In the genomic region with DNA sequence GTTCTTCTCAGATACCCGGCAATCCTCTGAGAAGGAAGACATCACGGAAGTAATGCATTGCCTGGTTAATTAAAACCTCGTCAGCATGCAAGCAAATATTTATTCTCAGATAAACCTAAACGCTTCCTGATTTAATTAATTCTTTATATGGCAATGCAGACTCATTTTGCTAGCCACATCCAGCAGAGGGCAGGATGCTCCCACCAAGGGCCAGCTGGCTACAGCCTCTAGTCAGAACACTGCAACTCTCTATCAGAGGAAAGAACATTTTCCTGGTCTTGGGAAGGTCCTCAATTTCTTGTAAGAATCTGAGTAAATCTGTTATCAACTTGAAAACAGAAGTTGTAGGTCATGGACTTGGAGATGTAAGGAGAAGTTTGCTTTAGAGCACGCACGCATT, we compare ENCODE assay signal across 8 mouse cellular contexts. TPM values are rescaled to one million over a fixed set of nuclear protein-coding genes. Genes with fewer than 3 reads are reported as not detected.
DNase-seq lines count a peak whose midpoint lies in the region; ATAC-seq and TF ChIP-seq lines count a peak whose summit lies in the region.
"Had no signal": no experiment of that assay in that cellular context is flagged by ENCODE, and none has a peak within 500 bp of the region (broad histone marks: within the 10 kb centered on the region; RNA-seq: fewer than 3 reads in every experiment).

No protein-coding gene starts in this region.

- 75% methylated on average over 6 of the region's 6 CpGs for WGBS in hindbrain, embryonic 13.5 days

- H3K4me1 ChIP-seq in embryonic fibroblast, embryonic 13.5 days (ENCODE audit: control insufficient read depth, insufficient read depth, low read length) = no peaks in the 10 kb centered on the region; the same call in 1 of the 2 replicates
- no peaks in the 10 kb centered on the region for H3K4me1 ChIP-seq in hindbrain, embryonic 13.5 days (replicated peaks)

- H3K4me2 ChIP-seq in hindbrain, embryonic 13.5 days = no peak overlapping the region
- H3K4me2 ChIP-seq: heart, embryonic 13.5 days had no signal

- H3K9me3 ChIP-seq in hindbrain, embryonic 13.5 days = no peaks in the 10 kb centered on the region
- H3K9me3 ChIP-seq: heart, embryonic 13.5 days had no signal

- DNase-seq in Muller cell, postnatal 12 days (ENCODE audit: inconsistent ontology term) = peak; percentile 46
- peak; percentile 69 for DNase-seq in adrenal gland, postnatal 25 days
- DNase-seq in layer of hippocampus, postnatal 14 days (ENCODE audit: low spot score in 2 of 2) = peak; percentile 69 to 82
- peak; percentile 45 for DNase-seq in mesoderm, embryonic 11.5 days (ENCODE audit: low read depth, low spot score)
- peak; percentile 34 to 59 for DNase-seq in right cerebral cortex, postnatal 36 days (ENCODE audit: low spot score in 2 of 2)

- no peak for TF ChIP-seq POLR2A in embryonic fibroblast, embryonic 13.5 days (IDR thresholded peaks at IDR 0.05; ENCODE audit: low read depth, low read length)

- ATAC-seq in hindbrain, embryonic 13.5 days (ENCODE audit: low FRiP score) = peak; percentile 74; the same call in 1 of the 2 replicates

- no peaks in the 10 kb centered on the region for H3K27me3 ChIP-seq in hindbrain, embryonic 13.5 days
- H3K27me3 ChIP-seq: heart, embryonic 13.5 days had no signal

- H3K36me3 ChIP-seq in hindbrain, embryonic 13.5 days = no peaks in the 10 kb centered on the region
- H3K36me3 ChIP-seq: heart, embryonic 13.5 days had no signal

- no peak overlapping the region for H3K9ac ChIP-seq in hindbrain, embryonic 13.5 days
- H3K9ac ChIP-seq: heart, embryonic 13.5 days had no signal

- no peak overlapping the region for H3K4me3 ChIP-seq in embryonic fibroblast, embryonic 13.5 days (ENCODE audit: insufficient read depth, low read length)
- H3K4me3 ChIP-seq in hindbrain, embryonic 13.5 days = no peak overlapping the region
- H3K4me3 ChIP-seq: heart, embryonic 13.5 days had no signal

- H3K27ac ChIP-seq in embryonic fibroblast, embryonic 13.5 days (ENCODE audit: insufficient read depth, low read length) = no peak overlapping the region
- H3K27ac ChIP-seq in hindbrain, embryonic 13.5 days = no peak overlapping the region
- H3K27ac ChIP-seq: heart, embryonic 13.5 days had no signal

- peak; percentile 69; the same call in 1 of the 2 replicates for TF ChIP-seq CTCF in embryonic fibroblast, embryonic 13.5 days (IDR thresholded peaks at IDR 0.05; ENCODE audit: borderline replicate concordance, insufficient read depth, low read length)

RNA-seq across cellular contexts. Expression of gene Cytip, which starts 4.1 kb away (rescaled TPM):
- 10.7 and 15.0 TPM in 2 replicates for total RNA-seq in adrenal gland, postnatal 25 days (2021)
- polyA plus RNA-seq in embryonic fibroblast, embryonic 13.5 days (2011; ENCODE audit: insufficient read length, low read depth, missing spikeins) = 0.40 TPM in 1 of 2 replicates, not detected in the other
- 0.35 TPM in 1 of 2 replicates, not detected in the other for polyA plus RNA-seq in hindbrain, embryonic 13.5 days (2015; fragmentation: Nextera tagmentation; extraction: Ambion mirVana)
- under 1 TPM; 0.07 to 0.31 TPM for total RNA-seq in layer of hippocampus, postnatal 14 days (2021)
